Mouse (Mus musculus) kidney, postnatal 0 days (tissue): ENCODE measurements at regions not wholly inside any gene's neighbourhood (a gene's known extent, or its start where the extent isn't known, plus 50 kb on each side); places are given as distances from the start of the nearest gene placed in this dataset.

Experiments
- ATAC-seq: fragments of 200-750 bp; cut with Nextera tagmentation; replicated peaks from 2 replicates; pipeline ENCODE4 v1.8.0; 2017; ENCODE audit warnings: low read depth, moderate number of reproducible peaks, moderate TSS enrichment, moderate library complexity; ENCODE audit not compliant: low FRiP score
- DNase-seq: peaks from one replicate; pipeline ENCODE4 v3.0.0-alpha.2; 2016; ENCODE audit warnings: low spot score
- H3K27ac ChIP-seq: fragments of 300-500 bp; sonication (generic); 2 replicates; pipeline ENCODE4 v1.5.1; 2014; ENCODE audit warnings: mild to moderate bottlenecking
- H3K27me3 ChIP-seq: fragments of 300-500 bp; sonication (generic); 2 replicates; pipeline ENCODE4 v1.6.1; 2014; ENCODE audit warnings: low read length, mixed read lengths; ENCODE audit not compliant: insufficient read depth
- H3K36me3 ChIP-seq: fragments of 300-500 bp; sonication (generic); 2 replicates; pipeline ENCODE4 v1.6.1; 2014; ENCODE audit warnings: low read length, mixed read lengths; ENCODE audit not compliant: insufficient read depth
- H3K4me1 ChIP-seq: fragments of 300-500 bp; sonication (generic); replicated peaks from 2 replicates; pipeline ENCODE4 v1.6.1; 2014; ENCODE audit warnings: antibody characterized with exemption, low read length, mixed read lengths; ENCODE audit not compliant: insufficient read depth
- H3K4me2 ChIP-seq: fragments of 300-500 bp; sonication (generic); 2 replicates; pipeline ENCODE4 v1.6.1; 2014; ENCODE audit warnings: mild to moderate bottlenecking, low read length, moderate library complexity, mixed read lengths
- H3K4me3 ChIP-seq: fragments of 300-500 bp; sonication (generic); replicated peaks from 2 replicates; pipeline ENCODE4 v1.5.1; 2014; ENCODE audit warnings: low read depth, low read length
- H3K9ac ChIP-seq: fragments of 300-500 bp; sonication (generic); 2 replicates; pipeline ENCODE4 v1.6.1; 2014; ENCODE audit warnings: low read depth, low read length
- H3K9me3 ChIP-seq: fragments of 300-500 bp; sonication (generic); replicated peaks from 2 replicates; pipeline ENCODE4 v1.6.1; 2016; ENCODE audit warnings: low read length, inconsistent platforms, mixed read lengths
- CTCF ChIP-seq: IDR thresholded peaks from 2 replicates; pipeline ENCODE4 v1.5.1; 2016; ENCODE audit warnings: antibody characterized with exemption, low read depth, mild to moderate bottlenecking, moderate library complexity
- WGBS: fragments of 180-500 bp; shearing (Covaris S2); extraction: QIAGEN DNeasy Blood & Tissue Kit; methylation state at CpG from one replicate; pipeline ENCODE4 v1.1.7; 2014; 5-methylcytosine and 5-hydroxymethylcytosine counted together

DNA sequence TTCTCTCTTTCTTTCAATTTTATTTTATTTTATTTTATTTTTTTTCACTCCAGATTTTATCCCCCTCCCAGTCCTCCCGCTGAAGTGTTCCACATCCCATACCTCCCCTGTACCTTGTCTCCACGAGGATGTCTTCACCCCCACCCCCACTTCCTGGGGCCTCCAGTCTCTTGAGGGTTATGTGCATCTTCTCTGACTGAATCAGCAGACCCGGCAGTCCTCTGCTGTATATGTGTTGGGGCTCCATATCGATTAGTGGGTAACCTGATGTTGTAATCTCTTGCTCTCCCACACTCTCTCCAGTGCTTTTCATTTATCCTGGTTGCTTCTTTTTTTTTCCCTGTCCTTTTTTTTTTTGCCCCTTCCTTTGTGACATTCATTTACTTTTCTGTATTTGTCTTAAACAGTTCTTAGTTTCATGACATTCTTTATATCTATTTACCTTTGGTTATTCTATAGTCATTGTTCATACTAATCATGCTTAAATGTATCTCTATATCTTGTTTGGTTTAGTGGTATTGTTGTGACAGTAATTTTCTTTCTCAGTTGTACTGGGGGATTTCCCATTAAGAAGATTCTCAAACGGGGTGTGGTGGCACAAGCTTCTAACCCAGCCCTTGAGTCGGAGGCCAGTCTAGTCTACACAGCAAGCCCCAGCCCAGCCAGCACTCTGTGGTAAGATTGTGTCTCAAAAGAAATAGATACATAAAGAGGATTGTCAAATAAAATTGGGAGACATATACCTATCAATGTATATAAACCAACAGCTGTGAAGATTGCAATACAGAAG, 73.9 kb upstream of the Cnot2 start:
- Histone ChIP-seq H3K4me1 (no peaks in the 10 kb centered on the region), H3K36me3 (no peaks in the 10 kb centered on the region), H3K9me3 (no peaks in the 10 kb centered on the region), H3K27ac (no peak overlapping the region), H3K4me3 (no peak overlapping the region), H3K27me3 (no peaks in the 10 kb centered on the region), H3K9ac (no peak overlapping the region), H3K4me2 (no peak overlapping the region)
- DNase-seq (no peak), ATAC-seq (no peak)
- TF ChIP-seq CTCF, result no peak
- WGBS, result 80% methylated on average over 6 of the region's 6 CpGs

DNA sequence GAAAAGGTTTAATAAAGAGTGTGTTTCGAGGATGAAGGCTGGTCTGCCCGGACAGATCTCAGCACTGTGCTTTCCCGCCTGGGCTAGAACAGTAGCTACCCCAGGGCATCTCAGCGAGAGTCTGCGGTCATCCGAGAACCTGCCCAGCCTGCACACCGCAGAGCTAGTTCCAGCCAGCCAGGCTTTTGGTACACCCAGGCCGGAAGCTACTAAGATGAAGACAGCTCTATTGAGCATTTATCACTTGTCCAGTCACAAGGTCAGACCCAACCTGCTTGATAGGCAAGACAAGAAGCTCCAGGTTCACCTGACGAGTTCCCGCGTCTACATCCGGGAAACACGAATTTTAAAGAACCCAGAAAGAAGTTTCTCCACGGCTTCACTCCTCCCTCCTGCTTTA, 72.8 kb upstream of the Cnot2 start:
- ATAC-seq (no peak), DNase-seq (no peak)
- no peaks in the 10 kb centered on the region for H3K4me1 ChIP-seq
- no peak for TF ChIP-seq CTCF
- no peaks in the 10 kb centered on the region for H3K9me3 ChIP-seq
- H3K36me3 ChIP-seq, result no peaks in the 10 kb centered on the region
- H3K9ac ChIP-seq, result no peak overlapping the region
- WGBS, result 90% methylated on average over 14 of the region's 14 CpGs
- H3K27me3 ChIP-seq, result no peaks in the 10 kb centered on the region
- H3K4me2 ChIP-seq, result no peak overlapping the region
- H3K27ac ChIP-seq, result no peak overlapping the region
- H3K4me3 ChIP-seq, result no peak overlapping the region

DNA sequence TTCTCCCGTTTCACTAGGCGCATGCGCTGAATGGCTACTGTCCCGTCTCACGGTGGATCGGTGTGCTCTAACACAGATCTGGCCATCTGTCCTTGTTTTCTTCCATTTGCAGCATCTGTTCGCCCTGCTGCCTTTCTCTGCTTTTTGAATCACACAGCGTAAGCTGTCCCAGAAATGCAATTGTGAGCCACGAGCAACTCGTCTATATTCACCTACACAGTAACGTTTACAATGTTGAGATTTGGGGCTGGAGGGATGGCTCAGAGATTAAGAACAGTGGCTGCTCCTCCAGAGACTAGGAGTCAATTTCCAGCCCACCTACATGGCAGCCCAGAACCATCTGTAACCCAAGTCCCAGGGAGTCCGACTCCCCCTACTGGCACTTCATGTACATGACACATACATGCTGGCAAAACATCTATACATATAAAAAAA, 72.2 kb upstream of the Cnot2 start:
- no peak for DNase-seq
- H3K4me3 ChIP-seq, result no peak overlapping the region
- no peak overlapping the region for H3K9ac ChIP-seq
- no peak overlapping the region for H3K4me2 ChIP-seq
- ATAC-seq, result no peak
- no peaks in the 10 kb centered on the region for H3K27me3 ChIP-seq
- H3K4me1 ChIP-seq, result no peaks in the 10 kb centered on the region
- no peak overlapping the region for H3K27ac ChIP-seq
- no peaks in the 10 kb centered on the region for H3K36me3 ChIP-seq
- TF ChIP-seq CTCF, result peak; percentile 13; the same call in 1 of the 2 replicates
- H3K9me3 ChIP-seq, result no peaks in the 10 kb centered on the region
- 89% methylated on average over 12 of the region's 12 CpGs for WGBS

DNA sequence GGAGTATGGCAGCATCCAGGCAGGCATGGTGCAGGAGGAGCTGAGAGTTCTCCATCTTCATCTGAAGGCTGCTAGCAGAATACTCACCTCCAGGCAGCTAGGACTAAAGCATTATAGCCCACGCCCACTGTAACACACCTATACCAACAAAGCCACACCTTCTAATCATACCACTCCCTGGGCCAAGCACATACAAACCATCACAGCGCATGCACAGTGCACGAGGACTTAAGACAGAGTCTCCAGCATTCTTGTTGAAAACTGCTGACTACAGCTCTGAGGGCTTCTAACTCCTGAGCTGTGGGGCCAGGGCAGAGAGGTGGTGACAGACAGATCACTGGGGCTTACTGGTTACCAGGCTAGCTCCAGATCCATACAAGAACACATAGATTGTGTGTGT, 68.0 kb upstream of the Cnot2 start:
- Histone ChIP-seq H3K9me3 (no peaks in the 10 kb centered on the region), H3K36me3 (no peaks in the 10 kb centered on the region), H3K4me3 (no peak overlapping the region), H3K27me3 (no peaks in the 10 kb centered on the region), H3K4me2 (no peak overlapping the region), H3K9ac (no peak overlapping the region), H3K4me1 (no peaks in the 10 kb centered on the region), H3K27ac (no peak overlapping the region)
- WGBS, result 88% methylated on average over 3 of the region's 3 CpGs
- ATAC-seq, result no peak
- TF ChIP-seq CTCF, result no peak
- DNase-seq, result no peak

DNA sequence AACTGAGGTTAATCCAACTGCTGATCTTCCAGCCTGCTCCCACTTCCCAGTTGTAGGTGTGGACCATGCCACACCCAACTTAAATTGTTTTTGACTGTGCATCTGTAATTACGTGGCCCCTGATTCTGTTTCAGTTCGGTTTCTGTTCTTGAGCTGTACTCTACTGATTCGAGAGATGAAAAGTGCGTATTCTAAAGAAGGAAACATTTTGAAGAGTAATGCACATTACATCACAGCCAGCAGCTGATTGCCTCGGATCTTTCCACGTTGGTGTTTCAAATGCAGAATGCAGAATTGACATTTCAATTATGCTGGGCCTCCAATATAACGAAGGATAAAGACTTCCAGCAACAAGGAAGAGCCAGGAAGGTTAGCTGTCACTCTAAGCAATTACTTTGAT, 64.7 kb upstream of the Cnot2 start:
- Histone ChIP-seq H3K4me2 (no peak overlapping the region), H3K4me3 (no peak overlapping the region), H3K4me1 (no peaks in the 10 kb centered on the region), H3K27me3 (no peaks in the 10 kb centered on the region), H3K9ac (no peak overlapping the region), H3K9me3 (no peaks in the 10 kb centered on the region), H3K36me3 (no peaks in the 10 kb centered on the region), H3K27ac (no peak overlapping the region)
- ATAC-seq, result no peak
- no peak for DNase-seq
- no peak for TF ChIP-seq CTCF
- 87% methylated on average over 7 of the region's 7 CpGs for WGBS

DNA sequence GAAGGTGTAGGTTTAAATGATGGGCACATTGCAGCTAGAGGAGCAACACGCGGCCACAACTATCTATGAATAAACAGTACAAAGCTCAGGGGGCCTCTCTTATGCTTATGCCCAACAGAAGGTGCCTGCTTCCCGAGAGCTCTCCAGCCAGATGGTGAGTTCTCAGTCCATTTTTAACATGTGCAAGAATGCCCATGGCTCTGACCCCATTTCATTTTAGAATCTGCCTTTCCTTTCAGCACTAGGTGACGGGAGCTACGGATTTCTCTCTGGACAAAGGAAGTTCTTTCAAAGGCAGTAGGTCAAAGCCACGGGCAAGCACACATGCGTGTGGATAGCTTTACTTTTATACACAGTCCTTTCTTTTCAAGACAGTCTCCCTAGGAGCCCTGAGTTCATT, 64.3 kb upstream of the Cnot2 start:
- no peaks in the 10 kb centered on the region for H3K9me3 ChIP-seq
- no peaks in the 10 kb centered on the region for H3K4me1 ChIP-seq
- H3K36me3 ChIP-seq, result no peaks in the 10 kb centered on the region
- no peak overlapping the region for H3K4me3 ChIP-seq
- H3K9ac ChIP-seq, result no peak overlapping the region
- no peak overlapping the region for H3K27ac ChIP-seq
- WGBS, result 85% methylated on average over 7 of the region's 7 CpGs
- no peaks in the 10 kb centered on the region for H3K27me3 ChIP-seq
- ATAC-seq (no peak), DNase-seq (no peak)
- TF ChIP-seq CTCF, result no peak
- H3K4me2 ChIP-seq, result no peak overlapping the region

DNA sequence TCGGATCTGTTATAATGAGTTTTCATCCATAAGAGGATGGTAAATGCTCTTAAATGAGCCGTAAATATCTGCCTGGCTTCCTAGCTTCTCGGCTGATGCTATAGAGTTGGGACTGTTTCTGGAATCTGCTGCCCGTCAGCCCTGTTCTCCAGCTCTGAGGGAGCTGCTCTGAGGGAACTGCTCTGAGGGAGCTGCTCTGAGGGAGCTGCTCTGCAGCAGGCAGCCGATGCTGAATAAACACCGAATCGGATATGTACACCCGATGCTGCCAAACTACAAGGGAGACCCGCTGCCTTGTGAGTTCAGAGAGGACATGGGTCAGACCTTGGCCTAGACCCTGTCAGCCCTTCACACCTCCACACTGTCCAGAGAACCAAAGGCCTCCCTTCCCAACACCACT, 63.8 kb upstream of the Cnot2 start:
- Histone ChIP-seq H3K4me1 (no peaks in the 10 kb centered on the region), H3K4me3 (no peak overlapping the region), H3K36me3 (no peaks in the 10 kb centered on the region), H3K27me3 (no peaks in the 10 kb centered on the region), H3K4me2 (no peak overlapping the region), H3K9ac (no peak overlapping the region), H3K9me3 (no peaks in the 10 kb centered on the region), H3K27ac (no peak overlapping the region)
- DNase-seq (no peak), ATAC-seq (no peak)
- TF ChIP-seq CTCF, result no peak
- 60% methylated on average over 9 of the region's 9 CpGs for WGBS
